Mouse (Mus musculus): Measurements from ENCODE around the gene Gde1.

DNA sequence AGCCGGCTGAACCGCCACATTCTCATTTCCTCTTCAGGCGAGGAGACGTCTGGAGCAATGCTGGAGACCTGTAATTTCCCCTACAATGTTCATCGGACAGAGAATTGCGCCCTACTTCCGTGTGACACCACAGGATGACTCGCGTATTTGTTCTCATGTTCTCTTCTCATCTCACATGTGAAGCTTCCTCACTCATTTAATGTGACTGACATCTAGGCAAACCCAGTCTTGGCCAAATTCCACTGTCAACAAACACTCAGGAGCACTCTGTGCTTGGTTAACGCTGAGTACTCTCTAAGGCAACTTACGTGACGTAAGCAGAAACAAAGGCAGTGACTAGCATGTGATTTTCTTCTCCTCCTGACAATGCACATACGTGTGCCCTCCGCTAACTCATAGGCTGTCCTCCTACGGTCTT is 2.4 kb downstream of the Gde1 start:
- TF ChIP-seq CTCF (IDR thresholded peaks at IDR 0.05; ENCODE audit: insufficient read depth, low read depth, low read length) (no peak), POLR2A (IDR thresholded peaks at IDR 0.05; ENCODE audit: insufficient read depth, low read depth, low read length) (no peak)
